Mouse (Mus musculus): ENCODE data around the gene Adam19. TPM values are rescaled to one million over a fixed set of nuclear protein-coding genes. Genes with fewer than 3 reads are reported as not detected.
A peak's percentile ranks its signal among the peaks of the same experiment; 100 is the strongest.

Gene Adam19
- polyA plus RNA-seq, 1 experiment from 2014 or later = 25.2 TPM

GRCm38 (mm10) chr11:46058011-46058410 is 2.2 kb downstream of the Adam19 start:
- 38% methylated on average over 9 of the region's 9 CpGs for WGBS

GRCm38 (mm10) chr11:46058916-46059315 is 3.1 kb downstream of the Adam19 start:
- ATAC-seq (ENCODE audit: low FRiP score, low read depth) = no peak
- H3K27me3 ChIP-seq (replicated peaks) = no peaks in the 10 kb centered on the region

More at GRCm38 (mm10) chr11:46058011-46058410, 2.2 kb downstream of the Adam19 start:
- no peak for ATAC-seq (ENCODE audit: low FRiP score, low read depth)
- Histone ChIP-seq H3K4me2 (replicated peaks) (peak overlapping the region; percentile 67), H3K4me3 (no peak overlapping the region), H3K36me3 (peaks cover 11% of the 10 kb centered on the region; the same call in 1 of the 2 replicates), H3K4me1 (peaks cover 11% of the 10 kb centered on the region; the same call in 1 of the 2 replicates), H3K27me3 (replicated peaks) (no peaks in the 10 kb centered on the region), H3K9me3 (no peaks in the 10 kb centered on the region), H3K27ac (no peak overlapping the region), H3K9ac (no peak overlapping the region)

GRCm38 (mm10) chr11:46059887-46060650 is 4.3 kb downstream of the Adam19 start:
- Histone ChIP-seq H3K4me3 (no peak overlapping the region), H3K9ac (no peak overlapping the region), H3K36me3 (peaks cover 13% of the 10 kb centered on the region; the same call in 1 of the 2 replicates), H3K27me3 (replicated peaks) (no peaks in the 10 kb centered on the region), H3K27ac (no peak overlapping the region), H3K4me2 (replicated peaks) (no peak overlapping the region), H3K4me1 (peaks cover 16% of the 10 kb centered on the region; the same call in 1 of the 2 replicates), H3K9me3 (no peaks in the 10 kb centered on the region)
- no peak for ATAC-seq (ENCODE audit: low FRiP score, low read depth)
- 76% methylated on average over 8 of the region's 8 CpGs for WGBS

More at GRCm38 (mm10) chr11:46058916-46059315, 3.1 kb downstream of the Adam19 start:
- Histone ChIP-seq H3K27ac (no peak overlapping the region), H3K9ac (no peak overlapping the region), H3K4me1 (peaks cover 11% of the 10 kb centered on the region; the same call in 1 of the 2 replicates), H3K36me3 (peaks cover 13% of the 10 kb centered on the region; the same call in 1 of the 2 replicates), H3K4me3 (no peak overlapping the region), H3K9me3 (no peaks in the 10 kb centered on the region), H3K4me2 (replicated peaks) (no peak overlapping the region)
- WGBS = 97% methylated on average over 4 of the region's 4 CpGs

GRCm38 (mm10) chr11:46060651-46061020 is 4.8 kb downstream of the Adam19 start:
- H3K27ac ChIP-seq = no peak overlapping the region
- no peak overlapping the region for H3K4me3 ChIP-seq
- H3K36me3 ChIP-seq = peaks cover 13% of the 10 kb centered on the region; the same call in 1 of the 2 replicates
- ATAC-seq (ENCODE audit: low FRiP score, low read depth) = no peak
- no peak overlapping the region for H3K4me2 ChIP-seq (replicated peaks)
- peaks cover 12% of the 10 kb centered on the region; the same call in 1 of the 2 replicates for H3K4me1 ChIP-seq
- H3K9ac ChIP-seq = no peak overlapping the region
- H3K27me3 ChIP-seq (replicated peaks) = no peaks in the 10 kb centered on the region
- 73% methylated on average over 5 of the region's 5 CpGs for WGBS
- no peaks in the 10 kb centered on the region for H3K9me3 ChIP-seq

GRCm38 (mm10) chr11:46061776-46062445 is 6.1 kb downstream of the Adam19 start:
- WGBS = 78% methylated on average over 6 of the region's 6 CpGs
- Histone ChIP-seq H3K36me3 (peaks cover 13% of the 10 kb centered on the region; the same call in 1 of the 2 replicates), H3K27ac (no peak overlapping the region), H3K9ac (no peak overlapping the region), H3K4me3 (no peak overlapping the region), H3K27me3 (replicated peaks) (no peaks in the 10 kb centered on the region), H3K9me3 (no peaks in the 10 kb centered on the region), H3K4me2 (replicated peaks) (no peak overlapping the region), H3K4me1 (0 out of 2 replicates have a peak, but pooled peaks cover 10% of the 10 kb centered on the region)
- no peak for ATAC-seq (ENCODE audit: low FRiP score, low read depth)

GRCm38 (mm10) chr11:46062569-46062968 is 6.8 kb downstream of the Adam19 start:
- no peak overlapping the region for H3K4me3 ChIP-seq
- ATAC-seq (ENCODE audit: low FRiP score, low read depth) = no peak
- H3K9me3 ChIP-seq = no peaks in the 10 kb centered on the region
- 0 out of 2 replicates have a peak, but pooled peaks cover 7% of the 10 kb centered on the region for H3K4me1 ChIP-seq
- no peak overlapping the region for H3K27ac ChIP-seq
- H3K27me3 ChIP-seq (replicated peaks) = no peaks in the 10 kb centered on the region
- H3K36me3 ChIP-seq = peaks cover 13% of the 10 kb centered on the region; the same call in 1 of the 2 replicates
- H3K9ac ChIP-seq = no peak overlapping the region
- 63% methylated on average over 4 of the region's 4 CpGs for WGBS
- H3K4me2 ChIP-seq (replicated peaks) = no peak overlapping the region

GRCm38 (mm10) chr11:46062993-46063731 is 7.4 kb downstream of the Adam19 start:
- Histone ChIP-seq H3K4me3 (no peak overlapping the region), H3K4me1 (0 out of 2 replicates have a peak, but pooled peaks cover 7% of the 10 kb centered on the region), H3K9ac (no peak overlapping the region), H3K9me3 (no peaks in the 10 kb centered on the region), H3K27me3 (replicated peaks) (no peaks in the 10 kb centered on the region), H3K36me3 (peaks cover 13% of the 10 kb centered on the region; the same call in 1 of the 2 replicates), H3K4me2 (replicated peaks) (no peak overlapping the region), H3K27ac (no peak overlapping the region)
- 69% methylated on average over 9 of the region's 9 CpGs for WGBS
- ATAC-seq (ENCODE audit: low FRiP score, low read depth) = no peak

GRCm38 (mm10) chr11:46064767-46065166 is 9.0 kb downstream of the Adam19 start:
- Histone ChIP-seq H3K4me1 (peaks cover 12% of the 10 kb centered on the region; the same call in 1 of the 2 replicates), H3K27me3 (replicated peaks) (no peaks in the 10 kb centered on the region), H3K4me3 (no peak overlapping the region), H3K9me3 (no peaks in the 10 kb centered on the region), H3K4me2 (replicated peaks) (no peak overlapping the region), H3K27ac (no peak overlapping the region), H3K9ac (no peak overlapping the region), H3K36me3 (peaks cover 13% of the 10 kb centered on the region; the same call in 1 of the 2 replicates)
- 63% methylated on average over 8 of the region's 8 CpGs for WGBS
- no peak for ATAC-seq (ENCODE audit: low FRiP score, low read depth)

- Histone ChIP-seq H3K9ac (no peak overlapping the region), H3K27ac (no peak overlapping the region), H3K4me2 (replicated peaks) (no peak overlapping the region), H3K9me3 (no peaks in the 10 kb centered on the region), H3K4me3 (no peak overlapping the region), H3K4me1 (peaks cover 16% of the 10 kb centered on the region; the same call in 1 of the 2 replicates), H3K36me3 (peaks cover 13% of the 10 kb centered on the region; the same call in 1 of the 2 replicates), H3K27me3 (replicated peaks) (no peaks in the 10 kb centered on the region)
- WGBS = 68% methylated on average over 21 of the region's 21 CpGs
- ATAC-seq (ENCODE audit: low FRiP score, low read depth) = no peak
Observed at GRCm38 (mm10) chr11:46065201-46066011, 9.6 kb downstream of the Adam19 start.

- no peak overlapping the region for H3K4me2 ChIP-seq (replicated peaks)
- no peaks in the 10 kb centered on the region for H3K9me3 ChIP-seq
- no peak overlapping the region for H3K4me3 ChIP-seq
- 0 out of 2 replicates have a peak, but pooled peaks cover 4% of the 10 kb centered on the region for H3K36me3 ChIP-seq
- WGBS = 90% methylated on average over 10 of the region's 10 CpGs
- ATAC-seq (ENCODE audit: low FRiP score, low read depth) = no peak
- peaks cover 16% of the 10 kb centered on the region; the same call in 1 of the 2 replicates for H3K4me1 ChIP-seq
- H3K9ac ChIP-seq = no peak overlapping the region
- no peak overlapping the region for H3K27ac ChIP-seq
- no peaks in the 10 kb centered on the region for H3K27me3 ChIP-seq (replicated peaks)
Observed at GRCm38 (mm10) chr11:46067371-46068060, 11.7 kb downstream of the Adam19 start.

Measured in neural tube, embryonic 12.5 days (tissue).